Mouse (Mus musculus) urinary bladder, postnatal 4 days (tissue): ENCODE measurements around the gene Creb5.

Source experiments
- DNase-seq, 2 experiments: peaks; one replicate each; pipeline ENCODE4 v3.0.0; 2021 to 2022; ENCODE audit warnings: low spot score in 2 of 2

Creb5 gene

DNA sequence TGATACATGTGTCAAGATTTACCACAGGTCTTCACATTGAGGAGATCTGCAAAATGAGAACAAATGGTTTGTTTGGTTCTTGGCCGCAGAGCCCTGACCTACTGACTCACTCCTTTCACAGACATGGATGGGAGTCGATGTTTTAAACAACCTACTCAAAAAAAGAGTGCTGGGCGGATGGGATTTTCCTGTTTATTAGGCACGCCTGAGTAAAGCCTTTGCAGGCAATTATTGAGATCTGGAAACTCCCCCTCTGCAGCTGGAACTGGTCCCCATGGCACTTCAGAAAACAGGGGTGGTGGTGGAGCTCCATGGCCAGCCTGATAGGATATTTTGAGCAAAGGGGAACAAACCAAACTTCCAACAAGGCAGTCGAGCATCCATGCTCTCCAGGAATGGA, 258.9 kb downstream of the Creb5 start:
- DNase-seq, result no peak

GRCm38 (mm10) chr6:53548236-53548635, 261.2 kb downstream of the Creb5 start:
- no peak for DNase-seq

GRCm38 (mm10) chr6:53549409-53549808, 262.3 kb downstream of the Creb5 start:
- DNase-seq, result no peak

DNA sequence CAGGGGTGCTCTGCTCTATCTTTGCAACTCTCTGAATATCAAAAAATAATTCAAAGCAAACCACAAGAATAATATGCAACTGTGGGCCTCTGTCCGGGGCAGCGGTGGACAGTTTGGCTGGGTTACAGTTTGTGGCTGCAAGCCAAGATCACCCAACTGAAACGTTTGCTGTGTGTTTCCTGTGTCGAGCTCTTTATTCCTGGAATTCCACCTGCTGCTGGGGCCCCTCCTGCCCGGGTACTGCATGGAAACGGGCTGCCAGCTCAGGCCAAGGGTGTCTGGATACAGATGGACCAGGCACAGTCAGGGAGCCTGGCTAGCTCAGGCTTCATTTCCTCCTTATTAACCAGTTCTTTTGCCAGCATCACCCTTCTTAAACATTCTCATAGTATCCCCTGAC, 269.0 kb downstream of the Creb5 start:
- DNase-seq, result no peak

DNA sequence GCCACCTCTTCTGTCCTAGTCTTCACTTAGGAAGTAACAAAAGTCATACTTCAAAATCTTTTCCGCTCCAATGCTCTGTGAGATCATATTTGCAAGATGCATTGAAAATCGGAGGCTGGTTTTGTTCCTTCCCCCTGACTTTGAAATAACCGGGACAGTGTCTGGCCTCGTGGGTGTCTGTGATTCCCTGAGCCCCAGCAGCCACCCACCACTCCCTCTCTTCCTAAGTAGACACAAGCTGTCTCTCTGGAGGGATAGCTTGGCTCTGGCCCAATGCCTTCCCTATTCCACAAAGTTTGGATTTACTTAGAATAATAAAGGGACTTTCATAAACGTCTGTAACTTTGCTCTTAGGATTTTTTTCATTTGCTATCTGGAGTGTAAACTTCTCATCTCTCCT, 273.9 kb downstream of the Creb5 start:
- DNase-seq, result no peak

DNA sequence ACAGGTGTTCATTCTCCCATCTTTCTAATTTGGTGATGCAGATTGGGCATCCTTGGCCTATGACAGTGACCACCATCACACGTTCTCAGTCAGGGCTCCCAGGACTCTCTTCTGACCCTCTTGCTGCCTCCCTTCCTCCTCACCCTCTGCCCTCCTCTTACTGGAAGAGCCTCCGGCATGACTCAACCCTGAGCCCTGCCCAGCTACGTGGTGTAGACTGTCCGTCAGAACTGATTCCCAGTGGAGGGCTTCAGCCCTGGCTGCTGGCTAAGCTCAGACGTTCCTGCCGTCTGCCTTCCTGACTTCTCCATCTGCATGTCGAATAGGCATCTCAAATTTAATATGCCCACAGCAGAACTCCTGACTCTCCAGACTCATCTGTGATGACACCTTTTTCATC, 275.5 kb downstream of the Creb5 start:
- DNase-seq, result no peak

- no peak for DNase-seq
Observed at GRCm38 (mm10) chr6:53563546-53564185, 276.6 kb downstream of the Creb5 start.

- DNase-seq, result no peak
Observed at GRCm38 (mm10) chr6:53569436-53569835, 282.4 kb downstream of the Creb5 start.

DNA sequence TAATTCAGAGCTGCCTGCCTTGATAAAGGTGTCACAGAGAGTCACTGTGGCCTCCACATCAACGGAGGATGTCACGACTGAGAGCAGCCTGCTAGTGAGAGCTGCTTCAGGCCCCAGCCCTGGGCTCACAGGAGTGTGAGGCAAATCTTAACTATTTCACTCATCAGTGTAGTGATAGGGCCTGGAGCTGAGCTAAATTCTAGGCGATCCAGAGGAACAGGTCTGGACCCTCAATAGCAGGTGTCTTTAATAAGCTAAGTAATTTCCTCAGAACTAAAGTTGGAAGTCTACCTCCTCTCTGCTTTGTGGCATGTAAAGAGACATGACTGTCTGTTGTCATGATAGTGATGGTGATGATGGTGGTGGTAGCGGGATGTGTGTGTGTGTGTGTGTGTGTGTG, 283.8 kb downstream of the Creb5 start:
- DNase-seq, result no peak

DNA sequence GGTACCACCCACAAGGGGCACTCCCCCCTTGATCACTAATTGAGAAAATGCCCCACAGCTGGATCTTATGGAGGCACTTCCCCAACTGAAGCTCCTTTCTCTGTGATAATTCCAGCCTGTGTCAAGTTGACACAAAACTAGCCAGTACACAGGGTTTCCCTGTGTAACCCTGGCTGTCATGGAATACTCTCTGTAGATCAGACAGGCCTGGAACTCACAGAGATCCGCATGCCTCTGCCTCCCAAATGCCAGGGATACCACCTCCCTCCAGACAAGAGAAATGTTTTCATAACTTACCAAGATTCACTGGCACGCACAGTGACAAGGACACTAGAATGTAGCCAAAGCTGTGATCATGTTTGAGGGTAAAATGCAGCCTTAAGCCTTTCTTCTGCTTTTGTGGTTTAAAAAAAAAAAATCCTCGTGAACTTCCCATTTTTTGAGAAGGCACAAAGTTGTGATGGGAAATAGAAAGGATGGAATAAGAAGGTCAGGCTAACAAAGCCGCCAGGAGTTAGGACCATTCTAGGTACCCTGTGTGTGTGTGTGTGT, 284.6 kb downstream of the Creb5 start:
- DNase-seq, result no peak

DNA sequence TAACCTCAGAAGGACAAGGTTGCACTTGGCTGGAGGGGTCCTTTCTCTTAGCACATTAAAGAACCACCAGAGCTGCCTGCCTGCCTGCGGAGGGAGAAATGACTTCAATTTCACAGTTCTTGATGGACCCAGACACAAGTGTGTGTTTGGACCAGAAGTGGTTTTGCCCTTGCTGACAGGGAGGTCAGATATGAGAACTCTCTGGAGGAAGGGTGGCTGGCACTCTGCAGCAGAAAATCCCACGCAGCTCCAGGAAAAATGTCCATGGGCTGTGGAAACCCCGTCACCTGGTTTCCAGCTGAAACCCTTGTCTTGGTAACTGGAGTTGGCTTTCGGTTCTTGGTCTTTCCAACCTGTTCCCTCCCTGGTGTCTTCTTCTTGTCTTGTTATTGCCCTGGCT, 285.4 kb downstream of the Creb5 start:
- no peak for DNase-seq

DNA sequence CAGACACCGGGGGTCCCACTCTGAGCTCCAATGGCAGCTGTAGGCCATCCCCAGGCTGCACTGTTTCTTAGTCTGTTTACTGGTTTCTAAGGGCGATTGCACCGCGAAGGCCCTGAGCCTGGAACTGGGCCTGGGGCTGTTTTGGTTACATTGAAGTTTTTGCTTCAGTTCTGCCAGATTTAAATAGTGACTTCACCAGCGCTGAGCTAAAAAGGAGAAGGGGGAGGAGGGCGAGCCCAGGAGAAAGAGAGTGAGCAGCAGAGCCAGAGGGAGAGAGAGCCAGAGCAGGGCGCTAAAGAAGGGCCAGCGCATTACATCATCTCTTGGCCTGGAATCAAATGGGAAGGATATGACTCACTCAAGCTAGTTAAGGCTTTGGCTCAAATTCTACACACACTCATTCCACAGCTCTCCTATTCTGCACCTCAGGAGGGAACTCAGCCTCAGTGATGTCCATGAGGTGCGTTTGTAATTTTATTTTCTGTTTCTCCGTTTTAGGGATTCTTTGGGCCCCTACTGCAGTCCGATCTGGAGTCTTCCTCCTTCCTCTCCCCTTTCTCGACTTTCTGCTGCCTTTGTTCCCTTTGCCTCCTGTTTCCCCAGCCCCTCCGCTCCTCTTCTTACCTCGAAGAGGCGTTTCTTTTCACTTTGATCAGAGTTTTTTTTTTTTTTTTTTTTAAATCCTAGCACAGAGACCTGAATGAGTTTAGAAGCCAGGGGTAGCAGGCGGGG, 286.1 kb downstream of the Creb5 start:
- peak; percentile 78 to 82 for DNase-seq

DNA sequence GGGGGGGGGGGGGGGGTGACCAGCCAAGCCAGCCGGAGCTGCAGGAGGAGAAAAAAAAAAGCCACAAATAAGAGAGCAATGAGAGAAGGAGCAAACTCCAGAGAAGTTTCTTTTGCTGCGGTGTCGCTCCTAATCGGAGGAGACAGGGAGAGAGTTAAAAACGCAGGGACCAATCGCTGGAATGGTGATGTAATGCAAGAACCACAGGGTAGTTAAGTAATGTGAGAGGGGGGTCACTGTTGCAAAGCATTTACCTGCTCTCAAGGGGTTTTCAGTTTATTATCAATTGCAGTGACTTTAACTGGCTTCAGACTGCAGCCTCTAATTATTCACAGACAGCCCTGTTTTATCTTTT, 286.6 kb downstream of the Creb5 start:
- no peak for DNase-seq

DNA sequence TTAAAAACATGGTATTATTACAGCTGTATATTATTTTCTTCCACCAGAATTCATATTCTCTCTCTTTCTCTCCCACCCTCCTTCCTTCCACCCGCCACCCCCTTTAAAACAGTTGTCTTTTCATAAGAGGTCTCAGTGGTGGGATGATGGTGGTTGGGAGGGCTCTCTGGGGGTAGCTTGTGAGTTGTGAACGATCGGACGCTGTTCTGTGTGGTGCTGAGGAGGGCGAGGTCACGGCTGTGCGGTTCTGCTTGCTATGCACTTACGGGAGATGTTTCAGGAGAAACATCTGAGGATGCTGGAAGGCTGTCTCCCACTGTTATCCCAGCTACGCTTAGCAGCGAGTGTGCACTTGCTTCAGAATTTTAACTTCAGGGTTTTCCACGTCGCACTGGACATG, 287.0 kb downstream of the Creb5 start:
- DNase-seq, result no peak

GRCm38 (mm10) chr6:53575191-53575590, 288.1 kb downstream of the Creb5 start:
- no peak for DNase-seq

GRCm38 (mm10) chr6:53575836-53576235, 288.8 kb downstream of the Creb5 start:
- no peak for DNase-seq

DNA sequence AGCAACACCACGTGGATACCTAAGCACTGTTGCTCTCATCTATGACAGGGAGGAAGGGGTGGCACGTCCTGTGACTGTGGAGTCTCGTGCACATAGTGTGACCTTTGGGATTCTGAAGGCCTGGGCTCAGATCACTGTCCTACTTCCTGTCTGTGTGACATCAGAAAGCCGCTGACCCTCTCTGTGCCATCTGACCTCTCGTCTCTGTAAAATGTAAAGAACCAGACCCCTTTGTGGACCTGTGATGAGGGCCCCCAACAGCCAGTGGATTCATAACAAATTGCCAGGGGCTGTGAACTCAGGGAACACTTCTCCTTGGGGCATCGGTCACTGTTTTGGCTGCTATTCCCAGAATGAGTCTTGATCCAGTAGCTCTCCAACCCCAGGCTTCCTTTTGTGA, 289.8 kb downstream of the Creb5 start:
- no peak for DNase-seq

DNA sequence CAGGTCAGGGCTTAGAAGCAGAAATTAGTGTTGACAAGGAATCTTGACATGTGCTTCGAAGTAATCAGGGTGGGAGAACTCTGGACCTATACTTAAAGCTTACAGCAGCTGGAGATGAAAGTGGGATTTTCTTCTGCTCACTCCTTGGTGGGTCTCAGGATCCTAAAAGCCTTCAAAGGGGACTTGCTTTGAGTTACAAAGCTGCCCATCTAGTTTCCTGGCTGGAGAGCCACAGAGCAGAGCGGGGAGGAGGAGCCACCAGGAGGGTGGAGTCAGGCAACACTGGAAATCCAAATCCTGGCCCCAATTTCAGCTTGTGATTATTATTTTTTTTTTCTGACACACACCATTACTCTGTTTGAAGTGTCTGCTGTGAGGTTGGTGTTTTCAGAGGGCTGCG, 290.7 kb downstream of the Creb5 start:
- no peak for DNase-seq

DNA sequence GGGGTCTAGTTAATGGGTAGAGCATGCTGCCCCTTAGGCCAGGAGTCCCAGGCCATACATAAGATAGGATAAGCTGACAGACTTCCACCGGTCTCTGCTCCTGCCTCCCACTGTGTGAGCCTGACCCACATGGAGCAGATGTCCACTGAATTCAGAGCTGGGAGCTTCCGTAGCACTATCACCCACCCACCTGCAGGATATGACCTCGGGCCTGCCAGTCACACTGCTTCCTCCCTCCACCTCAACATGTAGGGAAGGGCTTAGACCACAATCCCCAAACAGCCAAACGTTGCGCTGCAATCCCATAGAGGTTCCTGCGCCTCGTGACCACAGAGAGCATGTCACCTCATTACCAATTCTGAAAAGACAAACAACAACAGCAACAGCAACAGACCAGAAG, 293.3 kb downstream of the Creb5 start:
- DNase-seq, result no peak

GRCm38 (mm10) chr6:53583234-53583875, 296.3 kb downstream of the Creb5 start:
- no peak for DNase-seq

GRCm38 (mm10) chr6:53584718-53585405, 297.8 kb downstream of the Creb5 start:
- no peak for DNase-seq

DNA sequence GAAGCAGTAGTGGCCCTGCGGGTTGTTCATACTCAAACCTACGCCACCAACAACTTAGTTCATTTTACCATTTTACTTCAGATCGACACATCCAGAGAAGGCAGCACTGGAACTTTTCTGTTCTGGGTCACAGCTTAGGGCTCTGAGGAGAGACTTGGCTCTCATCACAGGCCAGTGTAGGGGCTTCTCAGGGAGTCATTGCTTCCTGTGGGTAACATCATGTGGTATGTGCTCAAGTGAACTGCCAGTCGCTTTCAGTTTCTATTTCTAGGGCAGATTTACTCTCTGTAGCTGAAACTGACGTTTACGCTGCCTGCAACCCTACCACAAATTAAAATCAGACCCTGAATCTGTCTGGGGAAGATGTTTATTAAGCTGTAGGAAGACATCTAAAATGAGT, 302.7 kb downstream of the Creb5 start:
- no peak for DNase-seq
